9 mouse cellular contexts compared by ENCODE assay signal in the genomic region with DNA sequence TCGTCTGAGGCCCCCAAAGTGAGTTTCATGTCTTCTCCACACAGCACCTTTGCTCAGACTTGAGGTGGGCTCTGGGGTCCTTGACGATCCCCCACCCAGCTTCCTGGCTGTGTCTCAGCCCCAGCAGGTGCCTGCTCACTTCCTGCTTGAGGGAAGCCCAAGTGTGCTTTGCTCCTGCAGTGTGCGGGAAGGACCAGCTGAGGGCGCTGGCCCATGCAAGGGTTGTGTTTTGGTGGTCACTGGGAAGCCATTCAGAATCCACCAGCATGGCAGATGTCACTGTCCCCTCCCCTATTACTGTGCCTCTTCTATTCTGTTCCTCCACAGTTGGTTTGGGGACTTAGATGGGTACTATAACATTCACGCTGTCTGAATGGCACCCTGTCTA. TPM values are rescaled to one million over a fixed set of nuclear protein-coding genes. Genes with fewer than 3 reads are reported as not detected.
A peak's percentile ranks its signal among the peaks of the same experiment; 100 is the strongest.
DNase-seq lines count a peak whose midpoint lies in the region; ATAC-seq lines count a peak whose summit lies in the region.
"Had no signal": no experiment of that assay in that cellular context is flagged by ENCODE, and none has a peak within 500 bp of the region (broad histone marks: within the 10 kb centered on the region; RNA-seq: fewer than 3 reads in every experiment).

No protein-coding gene starts in this region.

- no peaks in the 10 kb centered on the region for H3K9me3 ChIP-seq in kidney, embryonic 14.5 days (ENCODE audit: control insufficient read depth, low read length)
- H3K9me3 ChIP-seq: embryonic facial prominence, embryonic 15.5 days; limb, embryonic 13.5 days had no signal

- H3K4me2 ChIP-seq in kidney, embryonic 14.5 days (replicated peaks; ENCODE audit: low read depth, low read length): no peak overlapping the region
- H3K4me2 ChIP-seq: embryonic facial prominence, embryonic 15.5 days; limb, embryonic 13.5 days had no signal

- peak; percentile 48 for DNase-seq in left cerebral cortex, postnatal 4 days
- DNase-seq in left cerebral cortex, adult 9 months (ENCODE audit: low spot score in 2 of 2): no peak
- DNase-seq in R1 (ENCODE audit: low read depth, low spot score): peak; percentile 76
- DNase-seq in testis, postnatal 10 days (ENCODE audit: low spot score): peak; percentile 65
- DNase-seq in spleen, adult 18-20 months: no peak

- peak; percentile 48 to 68; a peak in 3 of 4 replicates for ATAC-seq in hematopoietic stem cell, adult 5-6 weeks (replicated peaks in 1 of 2; ENCODE audit: insufficient read depth in 1 of 2, low FRiP score in 2 of 2, low TSS enrichment in 1 of 2, low read depth in 1 of 2, poor library complexity in 2 of 2, severe bottlenecking in 2 of 2)
- no peak for ATAC-seq in kidney, embryonic 14.5 days (ENCODE audit: low FRiP score, low TSS enrichment)

- 42% methylated on average over 5 of the region's 5 CpGs for WGBS in kidney, embryonic 14.5 days

- intact Hi-C loops in left cerebral cortex, postnatal 4 days (cut with DNase I): no loop called here

- no peaks in the 10 kb centered on the region for H3K27me3 ChIP-seq in kidney, embryonic 14.5 days (ENCODE audit: control insufficient read depth, insufficient read depth, low read length)
- H3K27me3 ChIP-seq: embryonic facial prominence, embryonic 15.5 days; limb, embryonic 13.5 days had no signal

- peaks cover 26% of the 10 kb centered on the region for H3K4me1 ChIP-seq in kidney, embryonic 14.5 days (ENCODE audit: control insufficient read depth, insufficient read depth, low read length)

- no peak overlapping the region for H3K9ac ChIP-seq in kidney, embryonic 14.5 days (ENCODE audit: low read depth, low read length)
- H3K9ac ChIP-seq: embryonic facial prominence, embryonic 15.5 days; limb, embryonic 13.5 days had no signal

- no peaks in the 10 kb centered on the region for H3K36me3 ChIP-seq in kidney, embryonic 14.5 days (ENCODE audit: control insufficient read depth, insufficient read depth, low read length)
- H3K36me3 ChIP-seq: embryonic facial prominence, embryonic 15.5 days had no signal

- H3K4me3 ChIP-seq in kidney, embryonic 14.5 days (ENCODE audit: low read length): no peak overlapping the region
- H3K4me3 ChIP-seq: embryonic facial prominence, embryonic 15.5 days; limb, embryonic 13.5 days had no signal

- H3K27ac ChIP-seq in kidney, embryonic 14.5 days (ENCODE audit: low read depth, low read length): no peak overlapping the region

RNA-seq across cellular contexts. Expression of a gene that starts 44.8 kb away (rescaled TPM):
- total RNA-seq in left cerebral cortex, postnatal 4 days (2021): 1 to 10 TPM; 8.3 to 8.5 TPM
- total RNA-seq in hematopoietic stem cell, adult 5-6 weeks (2017): 3.4 and 5.1 TPM in 2 replicates
- 7.6 and 8.8 TPM in 2 replicates for polyA plus RNA-seq in kidney, embryonic 14.5 days (2014; fragmentation: Nextera tagmentation; extraction: Ambion mirVana)

RNA-seq across cellular contexts. Expression of a gene that starts 45.0 kb away (rescaled TPM):
- 1 to 10 TPM; 7.0 to 7.3 TPM for total RNA-seq in left cerebral cortex, postnatal 4 days (2021)
- total RNA-seq in hematopoietic stem cell, adult 5-6 weeks (2017): 36.5 and 38.2 TPM in 2 replicates
- 12.0 and 15.4 TPM in 2 replicates for polyA plus RNA-seq in kidney, embryonic 14.5 days (2014; fragmentation: Nextera tagmentation; extraction: Ambion mirVana)

RNA-seq across cellular contexts. Expression of a gene that starts 56.2 kb away (rescaled TPM):
- 10 to 100 TPM; 42.4 to 43.0 TPM for total RNA-seq in left cerebral cortex, postnatal 4 days (2021)
- total RNA-seq in hematopoietic stem cell, adult 5-6 weeks (2017): 1.8 and 4.9 TPM in 2 replicates
- 4.3 and 7.4 TPM in 2 replicates for polyA plus RNA-seq in kidney, embryonic 14.5 days (2014; fragmentation: Nextera tagmentation; extraction: Ambion mirVana)

Comparison
In these comparisons a context has a peak if more than half of its experiments do, and no peak if none do; other contexts are left out.
1. DNase-seq: peak in left cerebral cortex, postnatal 4 days (single experiment), R1 (single experiment) and testis, postnatal 10 days (single experiment); none in left cerebral cortex, adult 9 months (0 of 2) and spleen, adult 18-20 months (0 of 2).